Mouse (Mus musculus): Measurements from ENCODE around the gene Cpeb4. TPM values are rescaled to one million over a fixed set of nuclear protein-coding genes. Genes with fewer than 3 reads are reported as not detected.

The Cpeb4 gene
- polyA plus RNA-seq, 1 experiment: 4.2 TPM

DNA sequence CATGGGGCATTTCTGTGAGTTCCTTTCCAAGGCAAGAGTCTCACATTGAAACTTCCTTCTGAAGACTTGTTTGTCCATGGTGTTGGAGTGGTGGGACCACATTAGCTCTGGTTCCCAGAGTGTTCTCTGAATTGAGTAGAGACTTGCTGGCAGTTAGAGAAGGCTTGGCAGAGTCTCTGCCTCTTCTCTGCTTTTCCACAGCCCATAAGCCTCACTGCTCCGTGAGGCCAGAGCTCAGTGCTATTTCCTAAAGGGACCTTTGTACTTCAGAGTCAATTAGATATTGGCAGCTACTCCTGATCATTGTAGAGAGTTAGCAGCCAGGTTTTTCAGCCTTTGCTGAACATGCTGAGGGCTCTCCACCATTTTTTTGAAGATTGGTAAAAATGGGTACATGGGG is 35.6 kb downstream of the Cpeb4 start:
- Histone ChIP-seq H3K36me3 (ENCODE audit: control insufficient read depth, insufficient read depth) (no peaks in the 10 kb centered on the region), H3K79me2 (ENCODE audit: control insufficient read depth, insufficient read depth) (no peaks in the 10 kb centered on the region), H3K4me3 (no peak overlapping the region), H3K27me3 (ENCODE audit: control insufficient read depth, insufficient read depth, insufficient read length) (no peaks in the 10 kb centered on the region), H3K4me2 (ENCODE audit: low read depth) (no peak overlapping the region), H3ac (ENCODE audit: control insufficient read depth, insufficient read length) (no peak overlapping the region)
- TF ChIP-seq MYOD1 (IDR thresholded peaks at IDR 0.05; ENCODE audit: control insufficient read depth in 1 of 3, insufficient read length in 2 of 3, low read depth in 2 of 3) (no peak), USF1 (IDR thresholded peaks at IDR 0.05; ENCODE audit: low read depth) (no peak)

DNA sequence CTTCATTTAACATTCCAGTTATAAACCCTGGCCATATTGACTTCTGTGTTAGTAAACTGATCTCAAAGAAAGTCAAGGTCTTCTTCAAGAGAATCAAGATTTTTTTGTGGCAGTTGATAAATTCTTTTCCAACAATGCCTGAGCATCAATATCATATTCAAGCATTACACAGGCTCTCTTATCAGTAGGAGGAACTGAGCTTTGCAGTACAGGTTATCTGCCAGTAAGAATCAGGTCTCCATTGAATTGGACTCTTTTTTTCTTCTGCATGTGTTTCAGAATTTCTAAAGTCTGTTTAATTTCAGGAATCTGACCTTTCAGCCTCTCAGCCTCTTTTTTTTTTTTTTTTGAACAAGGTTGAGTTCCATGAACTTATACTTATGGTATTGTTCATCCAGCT is 40.9 kb downstream of the Cpeb4 start:
- Histone ChIP-seq H3K79me2 (ENCODE audit: control insufficient read depth, insufficient read depth) (no peaks in the 10 kb centered on the region), H3ac (ENCODE audit: control insufficient read depth, insufficient read length) (no peak overlapping the region), H3K27me3 (ENCODE audit: control insufficient read depth, insufficient read depth, insufficient read length) (no peaks in the 10 kb centered on the region), H3K36me3 (ENCODE audit: control insufficient read depth, insufficient read depth) (no peaks in the 10 kb centered on the region), H3K4me2 (ENCODE audit: low read depth) (no peak overlapping the region), H3K4me3 (no peak overlapping the region)
- no peak for TF ChIP-seq MYOD1 (IDR thresholded peaks at IDR 0.05; ENCODE audit: control insufficient read depth in 1 of 3, insufficient read length in 2 of 3, low read depth in 2 of 3)
- no peak for TF ChIP-seq TCF12 (IDR thresholded peaks at IDR 0.05; ENCODE audit: insufficient read depth, poor library complexity, severe bottlenecking)
- no peak for TF ChIP-seq REST (IDR thresholded peaks at IDR 0.05; ENCODE audit: insufficient read depth, insufficient read length)
- no peak for TF ChIP-seq MYOG (IDR thresholded peaks at IDR 0.05; ENCODE audit: control insufficient read depth in 1 of 3, insufficient read depth in 1 of 3, insufficient read length in 2 of 3, low read depth in 2 of 3)
- TF ChIP-seq MAX (IDR thresholded peaks at IDR 0.05; ENCODE audit: low read depth): no peak
- no peak for TF ChIP-seq POLR2A (IDR thresholded peaks at IDR 0.05; ENCODE audit: insufficient read length, low read depth)
- no peak for TF ChIP-seq TCF3 (IDR thresholded peaks at IDR 0.05; ENCODE audit: insufficient read length, low read depth)
- no peak for TF ChIP-seq CEBPB (IDR thresholded peaks at IDR 0.05; ENCODE audit: insufficient read depth, poor library complexity, severe bottlenecking)
- no peak for TF ChIP-seq E2F4 (IDR thresholded peaks at IDR 0.05; ENCODE audit: insufficient read depth)
- TF ChIP-seq POLR2AphosphoS2 (IDR thresholded peaks at IDR 0.05; ENCODE audit: insufficient read length, low read depth): no peak
- no peak for TF ChIP-seq SRF (IDR thresholded peaks at IDR 0.05; ENCODE audit: control insufficient read depth, insufficient read length, low read depth)
- TF ChIP-seq USF1 (IDR thresholded peaks at IDR 0.05; ENCODE audit: low read depth): no peak

DNA sequence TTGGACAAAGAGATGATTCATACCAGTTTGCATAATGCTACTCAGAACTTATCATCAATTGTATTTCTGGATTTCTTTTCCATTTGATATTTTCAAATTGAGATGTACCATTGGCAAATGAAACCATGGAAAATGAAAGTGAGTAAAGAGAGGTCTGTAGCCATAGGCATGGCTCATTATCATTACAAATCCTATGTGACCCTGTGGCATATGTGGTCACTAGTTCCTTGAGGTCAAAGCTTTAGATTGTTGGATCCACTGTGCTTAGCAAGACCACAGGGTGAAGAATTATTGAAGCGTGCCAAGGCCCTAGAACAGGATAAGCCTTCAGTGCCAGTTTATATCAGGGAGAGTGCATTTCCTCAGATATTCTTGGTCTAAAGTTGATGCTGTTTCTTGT is 45.8 kb downstream of the Cpeb4 start:
- Histone ChIP-seq H3K4me3 (no peak overlapping the region), H3K4me2 (ENCODE audit: low read depth) (no peak overlapping the region), H3K36me3 (ENCODE audit: control insufficient read depth, insufficient read depth) (peaks cover 11% of the 10 kb centered on the region), H3K27me3 (ENCODE audit: control insufficient read depth, insufficient read depth, insufficient read length) (no peaks in the 10 kb centered on the region), H3ac (ENCODE audit: control insufficient read depth, insufficient read length) (no peak overlapping the region), H3K79me2 (ENCODE audit: control insufficient read depth, insufficient read depth) (no peaks in the 10 kb centered on the region)
- TF ChIP-seq POLR2A (IDR thresholded peaks at IDR 0.05; ENCODE audit: insufficient read length, low read depth) (no peak), MAX (IDR thresholded peaks at IDR 0.05; ENCODE audit: low read depth) (no peak), USF1 (IDR thresholded peaks at IDR 0.05; ENCODE audit: low read depth) (no peak), SRF (IDR thresholded peaks at IDR 0.05; ENCODE audit: control insufficient read depth, insufficient read length, low read depth) (no peak), TCF12 (IDR thresholded peaks at IDR 0.05; ENCODE audit: insufficient read depth, poor library complexity, severe bottlenecking) (no peak), REST (IDR thresholded peaks at IDR 0.05; ENCODE audit: insufficient read depth, insufficient read length) (no peak), E2F4 (IDR thresholded peaks at IDR 0.05; ENCODE audit: insufficient read depth) (no peak), POLR2AphosphoS2 (IDR thresholded peaks at IDR 0.05; ENCODE audit: insufficient read length, low read depth) (no peak), MYOG (IDR thresholded peaks at IDR 0.05; ENCODE audit: control insufficient read depth in 1 of 3, insufficient read depth in 1 of 3, insufficient read length in 2 of 3, low read depth in 2 of 3) (no peak), TCF3 (IDR thresholded peaks at IDR 0.05; ENCODE audit: insufficient read length, low read depth) (no peak), MYOD1 (IDR thresholded peaks at IDR 0.05; ENCODE audit: control insufficient read depth in 1 of 3, insufficient read length in 2 of 3, low read depth in 2 of 3) (no peak), CEBPB (IDR thresholded peaks at IDR 0.05; ENCODE audit: insufficient read depth, poor library complexity, severe bottlenecking) (no peak)

GRCm38 (mm10) chr11:31930051-31930450 is 58.0 kb downstream of the Cpeb4 start:
- Histone ChIP-seq H3K79me2 (ENCODE audit: control insufficient read depth, insufficient read depth) (no peaks in the 10 kb centered on the region), H3K27me3 (ENCODE audit: control insufficient read depth, insufficient read depth, insufficient read length) (no peaks in the 10 kb centered on the region), H3K4me3 (no peak overlapping the region), H3K4me2 (ENCODE audit: low read depth) (no peak overlapping the region), H3ac (ENCODE audit: control insufficient read depth, insufficient read length) (no peak overlapping the region), H3K36me3 (ENCODE audit: control insufficient read depth, insufficient read depth) (peaks cover 62% of the 10 kb centered on the region)
- no peak for TF ChIP-seq POLR2AphosphoS2 (IDR thresholded peaks at IDR 0.05; ENCODE audit: insufficient read length, low read depth)

DNA sequence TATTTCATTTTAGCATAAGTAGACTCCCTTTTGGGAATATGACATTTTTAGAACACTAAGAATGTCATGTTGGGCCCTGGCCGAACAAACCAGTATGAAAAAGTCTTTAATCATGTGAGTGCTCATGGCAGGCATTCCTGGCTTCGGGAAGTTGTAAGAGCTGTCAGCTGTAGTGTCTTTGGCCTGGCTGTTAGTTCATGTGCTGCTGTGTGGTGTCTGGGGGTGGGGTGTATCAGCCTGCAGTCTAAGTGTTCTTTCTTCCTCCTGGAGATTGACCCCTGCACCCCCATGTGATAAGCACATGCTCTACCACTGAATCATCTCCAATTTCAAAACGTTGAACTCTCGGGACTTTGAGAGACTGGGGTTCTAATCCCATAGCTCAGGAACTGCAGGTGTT is 63.6 kb downstream of the Cpeb4 start:
- H3K36me3 ChIP-seq (ENCODE audit: control insufficient read depth, insufficient read depth): peaks cover 31% of the 10 kb centered on the region
- H3K4me2 ChIP-seq (ENCODE audit: low read depth): no peak overlapping the region
- H3ac ChIP-seq (ENCODE audit: control insufficient read depth, insufficient read length): no peak overlapping the region
- no peaks in the 10 kb centered on the region for H3K27me3 ChIP-seq (ENCODE audit: control insufficient read depth, insufficient read depth, insufficient read length)
- TF ChIP-seq CEBPB (IDR thresholded peaks at IDR 0.05; ENCODE audit: insufficient read depth, poor library complexity, severe bottlenecking) (no peak), POLR2AphosphoS2 (IDR thresholded peaks at IDR 0.05; ENCODE audit: insufficient read length, low read depth) (no peak), MYOD1 (IDR thresholded peaks at IDR 0.05; ENCODE audit: control insufficient read depth in 1 of 3, insufficient read length in 2 of 3, low read depth in 2 of 3) (no peak), MAX (IDR thresholded peaks at IDR 0.05; ENCODE audit: low read depth) (no peak), MYOG (IDR thresholded peaks at IDR 0.05; ENCODE audit: control insufficient read depth in 1 of 3, insufficient read depth in 1 of 3, insufficient read length in 2 of 3, low read depth in 2 of 3) (no peak), TCF3 (IDR thresholded peaks at IDR 0.05; ENCODE audit: insufficient read length, low read depth) (no peak), REST (IDR thresholded peaks at IDR 0.05; ENCODE audit: insufficient read depth, insufficient read length) (no peak), TCF12 (IDR thresholded peaks at IDR 0.05; ENCODE audit: insufficient read depth, poor library complexity, severe bottlenecking) (no peak), POLR2A (IDR thresholded peaks at IDR 0.05; ENCODE audit: insufficient read length, low read depth) (no peak), SRF (IDR thresholded peaks at IDR 0.05; ENCODE audit: control insufficient read depth, insufficient read length, low read depth) (no peak), E2F4 (IDR thresholded peaks at IDR 0.05; ENCODE audit: insufficient read depth) (no peak), USF1 (IDR thresholded peaks at IDR 0.05; ENCODE audit: low read depth) (no peak)
- no peak overlapping the region for H3K4me3 ChIP-seq
- no peaks in the 10 kb centered on the region for H3K79me2 ChIP-seq (ENCODE audit: control insufficient read depth, insufficient read depth)

Data from myocyte (in vitro differentiated cells).